Mouse (Mus musculus): ENCODE measurements around the gene Rap1gap2. TPM values are rescaled to one million over a fixed set of nuclear protein-coding genes. Genes with fewer than 3 reads are reported as not detected.

The Rap1gap2 gene
- total and polyA plus RNA-seq, 3 experiments, result 55.4 to 79.8 (median 76.6) TPM

DNA sequence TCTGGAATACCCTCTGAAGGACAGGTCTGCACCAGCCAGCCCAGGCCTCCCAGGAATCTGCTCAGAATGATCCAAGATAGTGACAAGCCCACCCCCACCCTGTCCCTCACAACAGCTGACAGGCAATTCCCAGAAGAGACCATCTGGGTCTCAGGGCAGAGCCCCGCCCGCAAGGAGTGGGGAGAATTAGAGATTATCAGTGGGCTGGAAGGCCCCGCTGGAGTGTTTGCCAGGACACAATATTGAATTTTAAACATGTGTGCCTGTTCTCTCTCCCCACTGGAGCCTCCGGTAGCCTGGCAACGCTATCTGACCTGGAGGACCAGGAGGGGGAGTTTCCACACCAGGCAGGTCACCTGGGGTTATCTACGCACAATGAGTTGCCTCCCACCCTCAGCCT, 142.5 kb downstream of the Rap1gap2 start:
- in situ Hi-C loops (cut with MboI; ENCODE audit: low pct_ligation_motif_present, low pct_unique_long_range_greater_than_20kb, low sequenced_read_pairs), result no loop called here
- peaks cover 6 to 90% of the 10 kb centered on the region in 2 experiments; a peak in 2 of 4 replicates for H3K4me1 ChIP-seq (ENCODE audit: control insufficient read depth in 1 of 2, insufficient read depth in 2 of 2)
- H3K9me3 ChIP-seq (replicated peaks; ENCODE audit: low read length), result peaks cover 2% of the 10 kb centered on the region
- no peak overlapping the region for H3K27ac ChIP-seq (ENCODE audit: insufficient read depth, low read depth)
- dilution Hi-C loops (cut with MboI; ENCODE audit: extremely low pct_ligation_motif_present, extremely low pct_unique_long_range_greater_than_20kb, low sequenced_read_pairs), result no loop called here
- no peak overlapping the region for H3K4me3 ChIP-seq (replicated peaks in 1 of 3; ENCODE audit: low read depth in 2 of 3, low read length in 2 of 3, poor library complexity in 1 of 3)
- H3K79me2 ChIP-seq (replicated peaks; ENCODE audit: control insufficient read depth, extremely low read depth, insufficient read depth, poor library complexity, severe bottlenecking), result peaks cover 28% of the 10 kb centered on the region
- no peaks in the 10 kb centered on the region for H3K27me3 ChIP-seq (replicated peaks)
- TF ChIP-seq NRF1 (IDR thresholded peaks at IDR 0.05; ENCODE audit: low read depth, low read length) (no peak), POLR2AphosphoS2 (IDR thresholded peaks at IDR 0.05; ENCODE audit: low read depth, low read length) (no peak), ZKSCAN1 (IDR thresholded peaks at IDR 0.05; ENCODE audit: borderline replicate concordance, low read depth, low read length) (no peak), HCFC1 (IDR thresholded peaks at IDR 0.05; ENCODE audit: low read depth, low read length) (no peak), TBP (conservative IDR thresholded peaks at IDR 0.05; ENCODE audit: low read depth, low read length) (no peak), MEF2A (IDR thresholded peaks at IDR 0.05; ENCODE audit: borderline replicate concordance, low read depth, low read length) (no peak), ELF1 (IDR thresholded peaks at IDR 0.05; ENCODE audit: low read depth, low read length) (no peak), RAD21 (IDR thresholded peaks at IDR 0.05; ENCODE audit: low read depth, low read length) (no peak), MXI1 (IDR thresholded peaks at IDR 0.05; ENCODE audit: low read depth, low read length) (no peak), UBTF (IDR thresholded peaks at IDR 0.05; ENCODE audit: low read depth, low read length) (no peak), ZMIZ1 (IDR thresholded peaks at IDR 0.05; ENCODE audit: low read depth, low read length) (no peak), JUN (IDR thresholded peaks at IDR 0.05; ENCODE audit: insufficient read depth, low read depth, low read length) (no peak), ETS1 (conservative IDR thresholded peaks at IDR 0.05; ENCODE audit: low read depth, low read length) (no peak), POLR2A (IDR thresholded peaks at IDR 0.05; ENCODE audit: low read depth, low read length) (no peak), USF1 (IDR thresholded peaks at IDR 0.05; ENCODE audit: low read depth, low read length) (no peak), MAFK (IDR thresholded peaks at IDR 0.05; ENCODE audit: insufficient replicate concordance, low read length) (no peak), CHD2 (IDR thresholded peaks at IDR 0.05; ENCODE audit: low read length) (no peak), GABPA (IDR thresholded peaks at IDR 0.05; ENCODE audit: insufficient replicate concordance, low read depth, low read length) (no peak), PAX5 (IDR thresholded peaks at IDR 0.05; ENCODE audit: low read length) (no peak), TCF12 (IDR thresholded peaks at IDR 0.05; ENCODE audit: low read depth, low read length) (no peak)
- peaks cover 28 to 86% of the 10 kb centered on the region in 2 experiments for H3K36me3 ChIP-seq (replicated peaks in 1 of 2; ENCODE audit: control insufficient read depth in 1 of 2, insufficient read depth in 1 of 2, low read length in 1 of 2)
- H3K4me2 ChIP-seq (ENCODE audit: insufficient read depth, low read depth, poor library complexity, severe bottlenecking), result no peak overlapping the region
- DNase-seq (ENCODE audit: extremely low read depth), result no peak
- H3K9ac ChIP-seq (ENCODE audit: insufficient read depth, low read depth), result no peak overlapping the region

DNA sequence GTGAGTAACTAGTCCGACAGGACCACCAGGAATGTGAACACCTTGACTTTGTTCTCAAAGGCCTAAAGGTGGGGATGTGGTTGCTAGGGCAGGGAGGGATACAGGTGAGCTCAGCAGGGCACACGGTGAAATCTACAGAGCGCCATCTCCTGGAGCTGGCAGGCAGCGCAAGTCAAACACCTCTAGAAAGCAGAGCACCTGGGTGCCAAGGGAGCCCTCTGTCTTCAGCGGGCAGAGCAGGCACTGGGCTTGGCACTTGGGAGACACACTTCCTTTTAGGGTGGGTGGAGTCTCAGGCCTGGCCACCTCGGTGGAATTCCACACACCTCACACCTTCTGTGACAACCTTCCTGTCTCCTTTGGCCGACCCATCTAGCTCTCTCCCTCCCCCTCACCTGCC, 145.0 kb downstream of the Rap1gap2 start:
- Histone ChIP-seq H3K4me2 (ENCODE audit: insufficient read depth, low read depth, poor library complexity, severe bottlenecking) (no peak overlapping the region), H3K36me3 (replicated peaks in 1 of 2; ENCODE audit: control insufficient read depth in 1 of 2, insufficient read depth in 1 of 2, low read length in 1 of 2) (peaks cover 33 to 85% of the 10 kb centered on the region in 2 experiments), H3K27me3 (replicated peaks) (no peaks in the 10 kb centered on the region), H3K4me1 (ENCODE audit: control insufficient read depth in 1 of 2, insufficient read depth in 2 of 2) (peaks cover 6 to 94% of the 10 kb centered on the region in 2 experiments; a peak in 2 of 4 replicates), H3K4me3 (replicated peaks in 1 of 3; ENCODE audit: low read depth in 2 of 3, low read length in 2 of 3, poor library complexity in 1 of 3) (no peak overlapping the region), H3K9ac (ENCODE audit: insufficient read depth, low read depth) (no peak overlapping the region), H3K79me2 (replicated peaks; ENCODE audit: control insufficient read depth, extremely low read depth, insufficient read depth, poor library complexity, severe bottlenecking) (peaks cover 20% of the 10 kb centered on the region), H3K9me3 (replicated peaks; ENCODE audit: low read length) (peaks cover 6% of the 10 kb centered on the region), H3K27ac (ENCODE audit: insufficient read depth, low read depth) (no peak overlapping the region)
- peak; percentile 37 for DNase-seq (ENCODE audit: extremely low read depth)
- in situ Hi-C loops (cut with MboI; ENCODE audit: low pct_ligation_motif_present, low pct_unique_long_range_greater_than_20kb, low sequenced_read_pairs) (no loop called here), dilution Hi-C loops (cut with MboI; ENCODE audit: extremely low pct_ligation_motif_present, extremely low pct_unique_long_range_greater_than_20kb, low sequenced_read_pairs) (no loop called here)
- no peak for TF ChIP-seq POLR2A (IDR thresholded peaks at IDR 0.05; ENCODE audit: low read depth, low read length)
- TF ChIP-seq RCOR1 (conservative IDR thresholded peaks at IDR 0.05; ENCODE audit: low read depth, low read length), result no peak
- no peak for TF ChIP-seq TCF12 (IDR thresholded peaks at IDR 0.05; ENCODE audit: low read depth, low read length)
- no peak for TF ChIP-seq ZKSCAN1 (IDR thresholded peaks at IDR 0.05; ENCODE audit: borderline replicate concordance, low read depth, low read length)
- no peak for TF ChIP-seq USF2 (conservative IDR thresholded peaks at IDR 0.05; ENCODE audit: low read depth, low read length)
- TF ChIP-seq E2F4 (IDR thresholded peaks at IDR 0.05; ENCODE audit: insufficient replicate concordance, low read depth, low read length), result no peak
- no peak for TF ChIP-seq CHD2 (IDR thresholded peaks at IDR 0.05; ENCODE audit: low read length)
- TF ChIP-seq JUND (conservative IDR thresholded peaks at IDR 0.05; ENCODE audit: low read depth, low read length), result no peak
- peak; percentile 54 to 75 for TF ChIP-seq CTCF (conservative IDR thresholded peaks at IDR 0.05 in 1 of 2, IDR thresholded peaks at IDR 0.05 in 1 of 2; ENCODE audit: low read depth in 2 of 2, low read length in 2 of 2)
- TF ChIP-seq ELF1 (IDR thresholded peaks at IDR 0.05; ENCODE audit: low read depth, low read length), result no peak
- TF ChIP-seq ZC3H11A (IDR thresholded peaks at IDR 0.05; ENCODE audit: low read depth, low read length), result no peak
- no peak for TF ChIP-seq MAX (IDR thresholded peaks at IDR 0.05; ENCODE audit: low read length)
- no peak for TF ChIP-seq CHD1 (IDR thresholded peaks at IDR 0.05; ENCODE audit: low read depth, low read length)
- TF ChIP-seq RAD21 (IDR thresholded peaks at IDR 0.05; ENCODE audit: low read depth, low read length), result peak; percentile 55
- no peak for TF ChIP-seq EP300 (IDR thresholded peaks at IDR 0.05; ENCODE audit: low read length)
- TF ChIP-seq MXI1 (IDR thresholded peaks at IDR 0.05; ENCODE audit: low read depth, low read length), result no peak
- no peak for TF ChIP-seq ETS1 (conservative IDR thresholded peaks at IDR 0.05; ENCODE audit: low read depth, low read length)
- TF ChIP-seq BHLHE40 (IDR thresholded peaks at IDR 0.05; ENCODE audit: low read depth, low read length), result no peak
- TF ChIP-seq ZMIZ1 (IDR thresholded peaks at IDR 0.05; ENCODE audit: low read depth, low read length), result no peak
- peak; percentile 67 for TF ChIP-seq SMC3 (IDR thresholded peaks at IDR 0.05; ENCODE audit: low read depth, low read length)
- no peak for TF ChIP-seq TBP (conservative IDR thresholded peaks at IDR 0.05; ENCODE audit: low read depth, low read length)
- no peak for TF ChIP-seq MEF2A (IDR thresholded peaks at IDR 0.05; ENCODE audit: borderline replicate concordance, low read depth, low read length)
- TF ChIP-seq NRF1 (IDR thresholded peaks at IDR 0.05; ENCODE audit: low read depth, low read length), result no peak
